Mouse (Mus musculus): ENCODE results near the gene Bhmt. TPM values are rescaled to one million over a fixed set of nuclear protein-coding genes. Genes with fewer than 3 reads are reported as not detected.
"Not testable (repeated sequence)": the region's sequence is repeated elsewhere in the genome, so short reads cannot be mapped to it uniquely, and the experiment has no call there.

Gene Bhmt
- total and polyA plus RNA-seq, 2 experiments from 2014 or later, result 0.15 TPM; not detected in 1

- TF ChIP-seq CTCF (IDR thresholded peaks at IDR 0.05; ENCODE audit: low read depth) (no peak), EP300 (IDR thresholded peaks at IDR 0.05; ENCODE audit: low read depth) (no peak)
- no peaks in the 10 kb centered on the region for H3K9me3 ChIP-seq (replicated peaks; ENCODE audit: control insufficient read depth, low read length)
- no peak overlapping the region for H3K4me3 ChIP-seq (ENCODE audit: low read depth, low read length)
- no peaks in the 10 kb centered on the region for H3K36me3 ChIP-seq (replicated peaks; ENCODE audit: control insufficient read depth, insufficient read depth, low read length)
- ATAC-seq (ENCODE audit: insufficient read depth, low read depth), result no peak
- no peak for DNase-seq (ENCODE audit: low spot score)
- H3K9ac ChIP-seq (replicated peaks; ENCODE audit: low read depth, low read length), result no peak overlapping the region
- H3K4me2 ChIP-seq (ENCODE audit: low read depth, low read length), result no peak overlapping the region
- no peaks in the 10 kb centered on the region for H3K4me1 ChIP-seq (ENCODE audit: control insufficient read depth, insufficient read depth)
- WGBS, result 87% methylated on average over 3 of the region's 3 CpGs
- H3K27me3 ChIP-seq (ENCODE audit: control insufficient read depth, insufficient read depth, low read length), result no peaks in the 10 kb centered on the region
- no peak overlapping the region for H3K27ac ChIP-seq (ENCODE audit: low read depth)
Observed at GRCm38 (mm10) chr13:93607701-93608100, 30.1 kb downstream of the Bhmt start.

DNA sequence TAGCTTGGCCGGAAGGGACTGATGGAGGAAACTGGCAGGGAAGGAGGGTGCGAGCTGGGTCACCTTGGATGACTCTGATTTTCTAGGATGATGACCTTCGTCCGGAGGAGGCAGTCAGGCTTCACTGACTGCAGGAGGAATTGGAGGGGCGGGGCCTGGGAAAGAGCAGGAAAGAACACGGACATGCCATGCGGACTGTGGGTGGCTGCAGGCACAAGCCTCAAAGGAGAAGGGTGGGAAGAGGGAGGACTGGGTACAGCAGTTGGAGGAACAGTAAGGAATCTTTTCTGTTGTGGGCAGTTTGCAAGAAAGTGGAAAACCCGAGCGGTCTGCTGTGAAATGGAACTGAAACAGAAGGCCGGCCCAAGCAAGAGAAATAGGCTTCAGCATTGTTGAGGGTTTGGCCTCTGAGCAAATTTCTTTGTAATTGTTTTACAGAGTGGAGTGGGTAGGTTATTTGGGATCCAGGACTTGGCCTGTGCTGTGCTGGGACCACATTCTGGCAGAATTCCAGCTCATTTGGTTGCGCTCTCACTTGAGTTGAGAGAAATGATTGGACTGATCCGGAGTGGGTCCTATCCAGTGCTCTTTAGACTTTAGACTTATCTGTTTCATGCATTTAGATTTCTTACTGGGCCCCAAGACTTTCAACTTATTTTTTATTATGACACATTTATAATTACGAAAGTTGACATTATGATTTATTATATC lies 30.7 kb downstream of the Bhmt start:
- no peak for TF ChIP-seq EP300 (IDR thresholded peaks at IDR 0.05; ENCODE audit: low read depth)
- TF ChIP-seq CTCF (IDR thresholded peaks at IDR 0.05; ENCODE audit: low read depth), result no peak
- H3K27ac ChIP-seq (ENCODE audit: low read depth), result no peak overlapping the region
- H3K9ac ChIP-seq (replicated peaks; ENCODE audit: low read depth, low read length), result no peak overlapping the region
- 69% methylated on average over 13 of the region's 13 CpGs for WGBS
- H3K4me2 ChIP-seq (ENCODE audit: low read depth, low read length), result no peak overlapping the region
- ATAC-seq (ENCODE audit: insufficient read depth, low read depth) (no peak), DNase-seq (ENCODE audit: low spot score) (no peak)
- H3K9me3 ChIP-seq (replicated peaks; ENCODE audit: control insufficient read depth, low read length), result no peaks in the 10 kb centered on the region
- H3K4me3 ChIP-seq (ENCODE audit: low read depth, low read length), result no peak overlapping the region
- no peaks in the 10 kb centered on the region for H3K27me3 ChIP-seq (ENCODE audit: control insufficient read depth, insufficient read depth, low read length)
- H3K4me1 ChIP-seq (ENCODE audit: control insufficient read depth, insufficient read depth), result no peaks in the 10 kb centered on the region
- H3K36me3 ChIP-seq (replicated peaks; ENCODE audit: control insufficient read depth, insufficient read depth, low read length), result no peaks in the 10 kb centered on the region

GRCm38 (mm10) chr13:93604698-93605097 lies 33.1 kb downstream of the Bhmt start:
- Histone ChIP-seq H3K4me3 (ENCODE audit: low read depth, low read length) (no peak overlapping the region), H3K9ac (replicated peaks; ENCODE audit: low read depth, low read length) (no peak overlapping the region), H3K27ac (ENCODE audit: low read depth) (no peak overlapping the region), H3K27me3 (ENCODE audit: control insufficient read depth, insufficient read depth, low read length) (no peaks in the 10 kb centered on the region), H3K9me3 (replicated peaks; ENCODE audit: control insufficient read depth, low read length) (no peaks in the 10 kb centered on the region), H3K4me1 (ENCODE audit: control insufficient read depth, insufficient read depth) (no peaks in the 10 kb centered on the region), H3K36me3 (replicated peaks; ENCODE audit: control insufficient read depth, insufficient read depth, low read length) (no peaks in the 10 kb centered on the region), H3K4me2 (ENCODE audit: low read depth, low read length) (no peak overlapping the region)
- DNase-seq (ENCODE audit: low spot score) (no peak), ATAC-seq (ENCODE audit: insufficient read depth, low read depth) (no peak)
- WGBS, result 86% methylated on average over 4 of the region's 4 CpGs
- TF ChIP-seq CTCF (IDR thresholded peaks at IDR 0.05; ENCODE audit: low read depth) (no peak), EP300 (IDR thresholded peaks at IDR 0.05; ENCODE audit: low read depth) (no peak)

DNA sequence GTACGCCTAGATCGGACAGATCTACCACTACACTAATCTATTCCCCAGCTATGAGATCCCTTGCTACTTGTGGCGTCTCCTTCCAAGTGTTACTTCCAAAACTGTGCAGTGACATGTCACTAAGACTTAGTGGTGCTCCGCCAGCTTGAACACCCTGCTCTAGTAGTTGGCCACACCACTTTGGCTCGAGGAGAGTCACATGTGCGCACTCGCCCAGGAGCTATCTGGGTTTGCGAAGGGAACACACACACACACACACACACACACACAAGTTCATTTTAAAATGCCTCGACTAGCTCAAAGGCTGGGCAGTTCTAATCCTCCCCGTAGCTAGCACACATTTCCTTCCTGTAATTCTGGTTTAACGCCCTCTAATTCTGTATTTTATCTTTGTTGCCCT lies 36.2 kb downstream of the Bhmt start:
- TF ChIP-seq CTCF (IDR thresholded peaks at IDR 0.05; ENCODE audit: low read depth) (no peak), EP300 (IDR thresholded peaks at IDR 0.05; ENCODE audit: low read depth) (no peak)
- Histone ChIP-seq H3K27ac (ENCODE audit: low read depth) (no peak overlapping the region), H3K9me3 (replicated peaks; ENCODE audit: control insufficient read depth, low read length) (no peaks in the 10 kb centered on the region), H3K4me2 (ENCODE audit: low read depth, low read length) (no peak overlapping the region), H3K4me1 (ENCODE audit: control insufficient read depth, insufficient read depth) (no peaks in the 10 kb centered on the region), H3K36me3 (replicated peaks; ENCODE audit: control insufficient read depth, insufficient read depth, low read length) (no peaks in the 10 kb centered on the region), H3K4me3 (ENCODE audit: low read depth, low read length) (no peak overlapping the region), H3K27me3 (ENCODE audit: control insufficient read depth, insufficient read depth, low read length) (no peaks in the 10 kb centered on the region), H3K9ac (replicated peaks; ENCODE audit: low read depth, low read length) (no peak overlapping the region)
- WGBS, result 67% methylated on average over 11 of the region's 11 CpGs
- ATAC-seq (ENCODE audit: insufficient read depth, low read depth) (no peak), DNase-seq (ENCODE audit: low spot score) (no peak)

GRCm38 (mm10) chr13:93593040-93593699 lies 44.6 kb downstream of the Bhmt start:
- WGBS, result 77% methylated on average over 2 of the region's 2 CpGs
- Histone ChIP-seq H3K4me1 (ENCODE audit: control insufficient read depth, insufficient read depth) (no peaks in the 10 kb centered on the region), H3K9ac (replicated peaks; ENCODE audit: low read depth, low read length) (no peak overlapping the region), H3K36me3 (replicated peaks; ENCODE audit: control insufficient read depth, insufficient read depth, low read length) (no peaks in the 10 kb centered on the region), H3K4me2 (ENCODE audit: low read depth, low read length) (no peak overlapping the region), H3K27ac (ENCODE audit: low read depth) (no peak overlapping the region), H3K27me3 (ENCODE audit: control insufficient read depth, insufficient read depth, low read length) (no peaks in the 10 kb centered on the region), H3K4me3 (ENCODE audit: low read depth, low read length) (no peak overlapping the region), H3K9me3 (replicated peaks; ENCODE audit: control insufficient read depth, low read length) (no peaks in the 10 kb centered on the region)
- TF ChIP-seq CTCF (IDR thresholded peaks at IDR 0.05; ENCODE audit: low read depth) (no peak), EP300 (IDR thresholded peaks at IDR 0.05; ENCODE audit: low read depth) (no peak)
- ATAC-seq (ENCODE audit: insufficient read depth, low read depth), result no peak
- DNase-seq (ENCODE audit: low spot score), result no peak

DNA sequence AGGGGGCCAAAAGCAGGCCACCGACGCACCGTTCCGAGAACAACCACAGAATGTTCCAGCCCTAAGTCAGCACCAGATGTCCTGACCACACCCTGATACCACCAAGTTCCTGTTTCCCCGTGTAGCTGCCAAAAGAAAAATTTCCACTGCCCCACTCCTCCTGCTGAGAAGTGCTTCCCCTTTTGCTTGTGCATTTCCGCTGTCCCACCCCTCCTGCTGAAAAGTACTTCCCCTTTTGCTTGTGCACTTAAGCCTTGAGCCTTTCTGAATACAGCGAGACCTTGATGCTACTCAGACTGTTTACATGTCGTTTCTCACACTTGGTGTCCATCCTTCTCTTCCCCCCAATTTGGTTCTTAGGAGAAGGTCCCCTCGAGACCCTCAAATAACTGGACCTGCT lies 55.2 kb downstream of the Bhmt start:
- H3K4me3 ChIP-seq (ENCODE audit: low read depth, low read length); H3K4me1 ChIP-seq (ENCODE audit: control insufficient read depth, insufficient read depth); H3K27me3 ChIP-seq (ENCODE audit: control insufficient read depth, insufficient read depth, low read length); H3K27ac ChIP-seq (ENCODE audit: low read depth); H3K9ac ChIP-seq (replicated peaks; ENCODE audit: low read depth, low read length); ATAC-seq (ENCODE audit: insufficient read depth, low read depth); H3K9me3 ChIP-seq (replicated peaks; ENCODE audit: control insufficient read depth, low read length); H3K4me2 ChIP-seq (ENCODE audit: low read depth, low read length); H3K36me3 ChIP-seq (replicated peaks; ENCODE audit: control insufficient read depth, insufficient read depth, low read length); DNase-seq (ENCODE audit: low spot score): not testable (repeated sequence)
- WGBS, result 83% methylated on average over 9 of the region's 9 CpGs

Measured in heart, postnatal 0 days (tissue).